Mouse (Mus musculus) G1E (cell line): Measurements from ENCODE around the gene Pik3c2a.

Experiments
- CTCF ChIP-seq: IDR thresholded peaks from 2 replicates; pipeline ENCODE4 v1.5.1; 2012; ENCODE audit warnings: low read depth, low read length, inconsistent platforms, mixed read lengths
- GATA1 ChIP-seq: IDR thresholded peaks from 2 replicates; pipeline ENCODE4 v1.6.1; 2012; ENCODE audit warnings: borderline replicate concordance, low read length, inconsistent platforms, mixed read lengths
- GATA2 ChIP-seq: IDR thresholded peaks from 2 replicates; pipeline ENCODE4 v1.6.1; 2012; ENCODE audit warnings: low read depth, low read length, inconsistent platforms, borderline replicate concordance
- TAL1 ChIP-seq: conservative IDR thresholded peaks from 2 replicates; pipeline ENCODE4 v1.6.1; 2012; ENCODE audit warnings: low read depth, low read length, inconsistent platforms, mixed read lengths

DNA sequence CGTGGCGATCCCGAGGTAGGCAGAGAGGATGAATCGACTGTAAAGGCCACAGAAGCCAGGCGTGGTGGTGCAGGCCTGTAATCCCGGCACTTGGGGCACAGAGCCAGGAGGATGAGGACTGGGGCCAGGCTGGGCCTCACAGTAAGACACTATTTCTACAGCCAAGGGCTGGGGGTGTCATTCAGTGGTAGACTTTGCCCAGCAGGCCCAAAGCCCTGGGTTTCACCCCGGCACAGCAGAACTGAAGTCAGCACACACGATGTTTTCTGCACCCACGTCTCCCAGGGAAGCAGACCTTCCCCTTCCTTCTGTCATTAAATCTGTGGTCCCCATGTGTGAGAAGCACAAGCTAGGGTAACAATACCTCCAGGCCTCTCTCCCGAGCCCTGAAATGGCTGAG, 144.9 kb downstream of the Pik3c2a start:
- no peak for TF ChIP-seq TAL1
- TF ChIP-seq GATA1 = no peak
- no peak for TF ChIP-seq CTCF
- no peak for TF ChIP-seq GATA2
